Mouse (Mus musculus): ENCODE data around the gene Lmod1.
A peak's percentile ranks its signal among the peaks of the same experiment; 100 is the strongest.

The Lmod1 gene

GRCm38 (mm10) chr1:135363446-135363845 is 38.8 kb downstream of the Lmod1 start:
- no peak for DNase-seq

GRCm38 (mm10) chr1:135366380-135366779 is 41.8 kb downstream of the Lmod1 start:
- peak in 1 of 2 experiments; percentile 37 for DNase-seq

GRCm38 (mm10) chr1:135367005-135367404 is 42.4 kb downstream of the Lmod1 start:
- DNase-seq, result no peak

GRCm38 (mm10) chr1:135367595-135367994 is 43.0 kb downstream of the Lmod1 start:
- DNase-seq, result no peak

GRCm38 (mm10) chr1:135368245-135368644 is 43.6 kb downstream of the Lmod1 start:
- DNase-seq, result peak; percentile 91 to 95

- DNase-seq, result peak; percentile 82
These were observed 44.4 kb downstream of the Lmod1 start for GRCm38 (mm10) chr1:135368982-135369381.

GRCm38 (mm10) chr1:135369415-135369814 is 44.8 kb downstream of the Lmod1 start:
- no peak for DNase-seq

- DNase-seq, result no peak
These were observed 48.6 kb downstream of the Lmod1 start for GRCm38 (mm10) chr1:135373171-135373677.

GRCm38 (mm10) chr1:135374175-135374867 is 49.7 kb downstream of the Lmod1 start:
- peak; percentile 34 to 55 for DNase-seq

GRCm38 (mm10) chr1:135374868-135375581 is 50.4 kb downstream of the Lmod1 start, which contains the start of gene Shisa4:
Gene Shisa4 (minus strand): TSS chr1:135375237.
- peak; percentile 72 to 85 for DNase-seq

- DNase-seq, result no peak
These were observed 54.0 kb downstream of the Lmod1 start for GRCm38 (mm10) chr1:135378576-135378975.

- no peak for DNase-seq
These were observed 54.4 kb downstream of the Lmod1 start for GRCm38 (mm10) chr1:135379048-135379447.

- no peak for DNase-seq
These were observed 55.7 kb downstream of the Lmod1 start for GRCm38 (mm10) chr1:135380071-135380991.

GRCm38 (mm10) chr1:135381560-135381959 is 57.0 kb downstream of the Lmod1 start:
- DNase-seq, result peak; percentile 28 to 59

GRCm38 (mm10) chr1:135384171-135384570 is 59.6 kb downstream of the Lmod1 start:
- DNase-seq, result no peak

- DNase-seq, result no peak
These were observed 60.6 kb downstream of the Lmod1 start for GRCm38 (mm10) chr1:135385161-135385560.

GRCm38 (mm10) chr1:135399466-135399865 is 74.9 kb downstream of the Lmod1 start:
- no peak for DNase-seq

GRCm38 (mm10) chr1:135401452-135402110 is 77.0 kb downstream of the Lmod1 start:
- no peak for DNase-seq

- no peak for DNase-seq
These were observed 80.7 kb downstream of the Lmod1 start for GRCm38 (mm10) chr1:135405356-135405755.

- no peak for DNase-seq
These were observed 84.4 kb downstream of the Lmod1 start for GRCm38 (mm10) chr1:135408973-135409372.

- peak; percentile 60 to 71 for DNase-seq
These were observed 86.4 kb downstream of the Lmod1 start for GRCm38 (mm10) chr1:135410967-135411366.

- no peak for DNase-seq
These were observed 87.5 kb downstream of the Lmod1 start for GRCm38 (mm10) chr1:135412130-135412529.

Measured in kidney, postnatal 36 days (tissue).